Mouse (Mus musculus) liver, embryonic 11.5 days (tissue): ENCODE data around the gene Ppp3r2. TPM values are rescaled to one million over a fixed set of nuclear protein-coding genes. Genes with fewer than 3 reads are reported as not detected.

Experiments
- polyA plus RNA-seq: library from polyadenylated mRNA; unstranded; fragments of >200 nt; fragmentation: Nextera tagmentation; extraction: Ambion mirVana; gene quantifications from 2 replicates; pipeline ENCODE4 v1.2.1, GENCODE M21; 2014

The Ppp3r2 gene
- polyA plus RNA-seq, 1 experiment from 2014 or later: 0.11 TPM

Other genes starting within 250 kb of the Ppp3r2 start
- not detected in 2 replicates for gene Acnat1, start 208.1 kb downstream of the Ppp3r2 start, polyA plus RNA-seq
- 0.25 TPM in 1 of 2 replicates, not detected in the other for gene Baat, start 175.5 kb downstream of the Ppp3r2 start, polyA plus RNA-seq
- gene Mrpl50, start 160.9 kb downstream of the Ppp3r2 start, polyA plus RNA-seq: 89.4 and 106 TPM in 2 replicates
- 7.4 and 9.2 TPM in 2 replicates for gene Zfp189, start 160.8 kb downstream of the Ppp3r2 start, polyA plus RNA-seq
- gene Aldob, start 132.5 kb downstream of the Ppp3r2 start, polyA plus RNA-seq: 22.8 and 23.8 TPM in 2 replicates
- 17.4 and 17.8 TPM in 2 replicates for gene Tmem246, start 84.1 kb downstream of the Ppp3r2 start, polyA plus RNA-seq
- gene Rnf20, start 50.0 kb downstream of the Ppp3r2 start, polyA plus RNA-seq: 39.0 and 43.1 TPM in 2 replicates
- 0.22 and 0.29 TPM in 2 replicates for gene Grin3a, start 163.7 kb upstream of the Ppp3r2 start, polyA plus RNA-seq